Mouse (Mus musculus) midbrain, embryonic 14.5 days (tissue): ENCODE measurements around the gene Deaf1. TPM values are rescaled to one million over a fixed set of nuclear protein-coding genes. Genes with fewer than 3 reads are reported as not detected.

ENCODE experiments used
- ATAC-seq: fragments of 200-750 bp; cut with Nextera tagmentation; 2 replicates; pipeline ENCODE4 v1.8.0; 2017; ENCODE audit warnings: moderate number of reproducible peaks, moderate library complexity; ENCODE audit not compliant: low FRiP score, low TSS enrichment
- DNase-seq: peaks from one replicate; pipeline ENCODE4 v3.0.0-alpha.2; 2015
- H3K27ac ChIP-seq: fragments of 300-500 bp; sonication (generic); replicated peaks from 2 replicates; pipeline ENCODE4 v1.5.1; 2014; ENCODE audit warnings: mild to moderate bottlenecking, low read depth, low read length, moderate library complexity
- H3K27me3 ChIP-seq: fragments of 300-500 bp; sonication (generic); 2 replicates; pipeline ENCODE4 v1.6.1; 2014; ENCODE audit warnings: low read length, control low read depth, mixed read lengths; ENCODE audit not compliant: control insufficient read depth, insufficient read depth
- H3K36me3 ChIP-seq: fragments of 300-500 bp; sonication (generic); 2 replicates; pipeline ENCODE4 v1.6.1; 2014; ENCODE audit warnings: low read length, control low read depth; ENCODE audit not compliant: control insufficient read depth, insufficient read depth
- H3K4me1 ChIP-seq: fragments of 300-500 bp; sonication (generic); 2 replicates; pipeline ENCODE4 v1.6.1; 2014; ENCODE audit warnings: mild to moderate bottlenecking, antibody characterized with exemption, low read length, control low read depth; ENCODE audit not compliant: control insufficient read depth, insufficient read depth
- H3K4me2 ChIP-seq: fragments of 300-500 bp; sonication (generic); 2 replicates; pipeline ENCODE4 v1.6.1; 2014; ENCODE audit warnings: mild to moderate bottlenecking, low read length, moderate library complexity
- H3K4me3 ChIP-seq: fragments of 300-500 bp; sonication (generic); replicated peaks from 2 replicates; pipeline ENCODE4 v1.5.1; 2014; ENCODE audit warnings: low read depth, low read length
- H3K9ac ChIP-seq: fragments of 300-500 bp; sonication (generic); replicated peaks from 2 replicates; pipeline ENCODE4 v1.6.1; 2014; ENCODE audit warnings: mild to moderate bottlenecking, low read length, moderate library complexity
- H3K9me3 ChIP-seq: fragments of 300-500 bp; sonication (generic); 2 replicates; pipeline ENCODE4 v1.6.1; 2016; ENCODE audit warnings: low read length, control low read depth, mixed read lengths; ENCODE audit not compliant: control insufficient read depth
- WGBS: fragments of 180-500 bp; shearing (Covaris S2); extraction: QIAGEN DNeasy Blood & Tissue Kit; methylation state at CpG from one replicate; pipeline ENCODE4 v1.1.7; 2014; 5-methylcytosine and 5-hydroxymethylcytosine counted together
- polyA plus RNA-seq: library from polyadenylated mRNA; unstranded; fragments of >200 nt; fragmentation: Nextera tagmentation; extraction: Ambion mirVana; gene quantifications from 2 replicates; pipeline ENCODE4 v1.2.1, GENCODE M21; 2014

Gene Deaf1
- polyA plus RNA-seq, 1 experiment from 2014 or later = 180 TPM

- 93% methylated on average over 4 of the region's 4 CpGs for WGBS
- Histone ChIP-seq H3K36me3 (peaks cover 18% of the 10 kb centered on the region), H3K9me3 (no peaks in the 10 kb centered on the region), H3K27ac (no peak overlapping the region), H3K9ac (no peak overlapping the region), H3K4me3 (no peak overlapping the region), H3K4me1 (no peaks in the 10 kb centered on the region), H3K27me3 (no peaks in the 10 kb centered on the region), H3K4me2 (no peak overlapping the region)
- ATAC-seq (no peak), DNase-seq (no peak)
Measured at GRCm38 (mm10) chr7:141335682-141336081, 8.2 kb upstream of the Deaf1 start.

DNA sequence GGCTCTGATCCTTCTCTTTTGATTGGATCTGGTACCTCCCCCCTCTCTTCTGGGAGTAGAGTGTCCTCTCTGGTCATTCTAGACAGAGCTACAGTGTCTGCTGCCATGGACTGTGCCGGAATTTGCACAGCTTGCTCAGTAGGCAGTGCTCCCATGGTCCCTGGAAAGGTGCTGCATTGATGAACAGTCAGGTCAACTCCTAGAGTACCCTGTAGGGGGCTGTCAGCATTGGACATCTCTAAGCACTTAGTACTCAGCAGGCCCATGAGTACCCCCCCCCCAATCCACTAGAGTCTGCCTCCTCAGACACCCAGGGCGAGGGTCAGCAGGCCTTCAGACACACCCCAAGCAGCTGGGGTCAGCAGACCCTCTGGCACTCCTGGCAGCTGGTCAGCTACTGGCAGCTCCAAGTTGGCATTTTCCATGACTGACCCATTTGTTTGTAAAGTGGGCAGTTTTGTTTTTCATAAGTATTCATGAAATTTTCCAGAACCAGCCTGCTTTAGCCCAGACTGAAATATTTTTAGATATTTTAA is 7.6 kb upstream of the Deaf1 start:
- H3K4me3 ChIP-seq = no peak overlapping the region
- no peaks in the 10 kb centered on the region for H3K27me3 ChIP-seq
- no peak for ATAC-seq
- H3K27ac ChIP-seq = no peak overlapping the region
- H3K4me1 ChIP-seq = no peaks in the 10 kb centered on the region
- DNase-seq = no peak
- H3K36me3 ChIP-seq = peaks cover 18% of the 10 kb centered on the region
- WGBS = 91% methylated on average over 2 of the region's 2 CpGs
- no peaks in the 10 kb centered on the region for H3K9me3 ChIP-seq
- H3K9ac ChIP-seq = no peak overlapping the region
- no peak overlapping the region for H3K4me2 ChIP-seq

GRCm38 (mm10) chr7:141331990-141332389 is 4.5 kb upstream of the Deaf1 start:
- no peaks in the 10 kb centered on the region for H3K27me3 ChIP-seq
- no peak overlapping the region for H3K27ac ChIP-seq
- H3K36me3 ChIP-seq = peaks cover 18% of the 10 kb centered on the region
- ATAC-seq (no peak), DNase-seq (no peak)
- no peak overlapping the region for H3K4me2 ChIP-seq
- no peaks in the 10 kb centered on the region for H3K9me3 ChIP-seq
- 85% methylated on average over 6 of the region's 6 CpGs for WGBS
- H3K9ac ChIP-seq = no peak overlapping the region
- no peak overlapping the region for H3K4me3 ChIP-seq
- H3K4me1 ChIP-seq = peaks cover 9% of the 10 kb centered on the region

DNA sequence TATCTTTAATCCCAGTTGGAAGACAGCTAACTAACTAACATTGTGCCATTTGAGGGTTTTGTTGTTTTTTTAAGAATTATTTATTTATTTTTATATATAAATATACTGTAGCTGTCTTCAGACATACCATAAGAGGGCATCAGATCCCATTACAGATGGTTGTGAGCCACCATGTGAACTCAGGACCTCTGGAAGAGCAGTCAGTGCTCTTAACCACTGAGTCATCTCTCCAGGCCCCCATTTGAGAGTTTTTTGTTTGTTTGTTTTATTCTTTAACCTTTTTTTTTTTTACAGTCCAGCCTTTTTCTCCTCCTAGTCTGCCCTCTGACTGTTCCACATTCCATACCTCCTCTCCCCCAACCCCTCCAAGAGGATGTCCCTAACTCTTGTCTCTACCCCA is 3.2 kb upstream of the Deaf1 start:
- no peak overlapping the region for H3K4me2 ChIP-seq
- ATAC-seq = no peak
- DNase-seq = no peak
- no peak overlapping the region for H3K9ac ChIP-seq
- H3K9me3 ChIP-seq = no peaks in the 10 kb centered on the region
- H3K4me1 ChIP-seq = peaks cover 22% of the 10 kb centered on the region
- no peak overlapping the region for H3K4me3 ChIP-seq
- no peaks in the 10 kb centered on the region for H3K27me3 ChIP-seq
- peaks cover 18% of the 10 kb centered on the region for H3K36me3 ChIP-seq
- no peak overlapping the region for H3K27ac ChIP-seq

- Histone ChIP-seq H3K36me3 (peaks cover 16% of the 10 kb centered on the region), H3K9ac (peak overlapping the region; percentile 94), H3K4me2 (peak overlapping the region; percentile 100), H3K9me3 (no peaks in the 10 kb centered on the region), H3K27ac (peak overlapping the region; percentile 100), H3K4me1 (peaks cover 28% of the 10 kb centered on the region), H3K27me3 (no peaks in the 10 kb centered on the region), H3K4me3 (peak overlapping the region; percentile 68)
- no peak for DNase-seq
- WGBS = 16% methylated on average over 24 of the region's 24 CpGs
- ATAC-seq = no peak; the same call in none of the 2 replicates
Measured at GRCm38 (mm10) chr7:141328373-141328990, 992 bp upstream of the Deaf1 start.

GRCm38 (mm10) chr7:141326546-141327446 is 694 bp downstream of the Deaf1 start:
- DNase-seq (peak; percentile 21), ATAC-seq (peak; percentile 32)
- peak overlapping the region; percentile 68 for H3K4me3 ChIP-seq
- peaks cover 28% of the 10 kb centered on the region for H3K4me1 ChIP-seq
- H3K36me3 ChIP-seq = peaks cover 22% of the 10 kb centered on the region
- WGBS = 6% methylated on average over 30 of the region's 35 CpGs
- peak overlapping the region; percentile 100 for H3K4me2 ChIP-seq
- no peaks in the 10 kb centered on the region for H3K27me3 ChIP-seq
- H3K9ac ChIP-seq = peak overlapping the region; percentile 94
- H3K9me3 ChIP-seq = no peaks in the 10 kb centered on the region
- peak overlapping the region; percentile 100 for H3K27ac ChIP-seq

GRCm38 (mm10) chr7:141324686-141325085 is 2.8 kb downstream of the Deaf1 start:
- DNase-seq (no peak), ATAC-seq (no peak)
- Histone ChIP-seq H3K27me3 (no peaks in the 10 kb centered on the region), H3K4me2 (0 out of 2 replicates have a peak overlapping the region, but pooled peaks have one; percentile 14), H3K27ac (no peak overlapping the region), H3K4me1 (peaks cover 28% of the 10 kb centered on the region), H3K9me3 (no peaks in the 10 kb centered on the region), H3K4me3 (no peak overlapping the region), H3K36me3 (peaks cover 42% of the 10 kb centered on the region), H3K9ac (no peak overlapping the region)
- whole genome bisulfite sequencing = 95% methylated on average over 1 of the region's 1 CpGs

- no peak overlapping the region for H3K9ac ChIP-seq
- peaks cover 93% of the 10 kb centered on the region for H3K36me3 ChIP-seq
- DNase-seq (no peak), ATAC-seq (no peak)
- H3K27me3 ChIP-seq = no peaks in the 10 kb centered on the region
- no peak overlapping the region for H3K27ac ChIP-seq
- no peaks in the 10 kb centered on the region for H3K4me1 ChIP-seq
- 86% methylated on average over 2 of the region's 2 CpGs for WGBS
- H3K4me3 ChIP-seq = no peak overlapping the region
- H3K4me2 ChIP-seq = no peak overlapping the region
- no peaks in the 10 kb centered on the region for H3K9me3 ChIP-seq
Measured at GRCm38 (mm10) chr7:141319446-141319845, 8.0 kb downstream of the Deaf1 start.
